Mouse (Mus musculus) Patski (cell line): Measurements from ENCODE around the gene Adgrf5. TPM values are rescaled to one million over a fixed set of nuclear protein-coding genes. Genes with fewer than 3 reads are reported as not detected.
"Not testable (repeated sequence)": the region's sequence is repeated elsewhere in the genome, so short reads cannot be mapped to it uniquely, and the experiment has no call there.

ENCODE experiments used
- ATAC-seq: fragments of 100-300 bp; one replicate; pipeline ENCODE4 v1.8.0; 2021
- CTCF ChIA-PET: fragments of 350-600 bp; sonication (Branson Sonifier 250); formaldehyde crosslinking; loops from one replicate; lab custom pipeline; 2022; ENCODE audit warnings: inconsistent platforms; lab: Charles Lee
- POLR2A ChIA-PET: fragments of 350-600 bp; sonication (Branson Sonifier 250); formaldehyde crosslinking; loops from one replicate; lab custom pipeline; 2022; ENCODE audit warnings: antibody characterized with exemption, inconsistent platforms; lab: Charles Lee
- DNase-seq: peaks from one replicate; pipeline ENCODE4 v3.0.0-alpha.2; 2011; ENCODE audit warnings: low read depth, low spot score
- H3K27me3 ChIP-seq: fragments of 371-371 bp; one replicate; pipeline ENCODE4 v1.5.1; 2021
- CTCF ChIP-seq: fragments of 100-300 bp; IDR thresholded peaks from one replicate; pipeline ENCODE4 v1.5.1; 2021
- in situ Hi-C: fragments of 300-500 bp; cut with MboI; formaldehyde crosslinking; loops from 3 replicates; pipeline ENCODE4 v1.11.1; 2018; ENCODE audit warnings: low pct_unique_long_range_greater_than_20kb, mixed read lengths
- polyA plus RNA-seq: library from polyadenylated mRNA; unstranded; gene quantifications from one replicate; pipeline ENCODE4 v1.2.3, GENCODE M21; 2021

Gene Adgrf5
- polyA plus RNA-seq, 1 experiment from 2014 or later = 0.96 TPM

DNA sequence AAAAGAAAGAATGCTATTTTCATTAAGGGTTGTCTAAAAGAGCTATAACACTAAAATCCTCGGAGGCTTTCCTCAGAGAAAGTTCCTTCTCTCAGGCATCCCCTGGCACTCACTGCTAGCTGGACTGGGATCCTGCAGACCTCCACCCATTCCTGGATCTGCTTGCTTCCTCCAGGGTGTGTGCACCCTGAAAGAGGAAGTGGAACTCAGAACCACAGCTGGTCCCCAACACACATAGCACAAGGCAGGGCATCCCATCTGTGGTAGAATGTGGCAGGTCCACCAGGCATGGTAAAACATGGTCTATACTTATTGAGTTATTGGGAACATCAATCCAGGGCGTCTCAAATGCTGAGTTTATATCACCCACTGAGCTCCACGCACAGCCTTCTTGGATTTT is 22.0 kb upstream of the Adgrf5 start:
- no peak for TF ChIP-seq CTCF
- H3K27me3 ChIP-seq = no peaks in the 10 kb centered on the region
- POLR2A ChIA-PET = interaction anchor here (0.7 kb wide), 1 partner anchor 33 kb away, joined by 3 read pairs; no protein-coding TSS in a partner anchor
- ATAC-seq (no peak), DNase-seq (no peak)
- CTCF ChIA-PET = interaction anchor here (0.6 to 1.3 kb wide), 3 partner anchors 9 to 26 kb away, joined by 3 to 5 read pairs (median 3); no protein-coding TSS in a partner anchor
- in situ Hi-C loops = no loop called here

DNA sequence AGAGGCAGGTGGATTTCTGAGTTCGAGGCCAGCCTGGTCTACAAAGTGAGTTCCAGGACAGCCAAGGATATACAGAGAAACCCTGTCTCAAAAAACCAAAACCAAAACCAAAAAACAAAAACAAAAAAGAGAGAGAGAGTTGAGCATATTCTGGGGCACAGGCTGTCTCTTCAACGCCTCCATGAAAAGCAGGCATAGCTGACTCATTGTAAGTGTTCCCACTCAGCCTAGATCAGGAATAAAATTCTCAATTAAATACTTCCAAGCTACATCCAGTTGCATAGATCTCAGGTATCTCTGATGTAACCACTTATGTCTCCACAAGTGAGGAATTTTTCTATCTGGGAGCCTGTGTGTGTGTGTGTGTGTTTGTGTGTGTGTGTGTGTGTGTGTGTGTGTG is 13.8 kb upstream of the Adgrf5 start:
- POLR2A ChIA-PET, DNase-seq, CTCF ChIA-PET, ATAC-seq, H3K27me3 ChIP-seq, in situ Hi-C loops: not testable (repeated sequence)

DNA sequence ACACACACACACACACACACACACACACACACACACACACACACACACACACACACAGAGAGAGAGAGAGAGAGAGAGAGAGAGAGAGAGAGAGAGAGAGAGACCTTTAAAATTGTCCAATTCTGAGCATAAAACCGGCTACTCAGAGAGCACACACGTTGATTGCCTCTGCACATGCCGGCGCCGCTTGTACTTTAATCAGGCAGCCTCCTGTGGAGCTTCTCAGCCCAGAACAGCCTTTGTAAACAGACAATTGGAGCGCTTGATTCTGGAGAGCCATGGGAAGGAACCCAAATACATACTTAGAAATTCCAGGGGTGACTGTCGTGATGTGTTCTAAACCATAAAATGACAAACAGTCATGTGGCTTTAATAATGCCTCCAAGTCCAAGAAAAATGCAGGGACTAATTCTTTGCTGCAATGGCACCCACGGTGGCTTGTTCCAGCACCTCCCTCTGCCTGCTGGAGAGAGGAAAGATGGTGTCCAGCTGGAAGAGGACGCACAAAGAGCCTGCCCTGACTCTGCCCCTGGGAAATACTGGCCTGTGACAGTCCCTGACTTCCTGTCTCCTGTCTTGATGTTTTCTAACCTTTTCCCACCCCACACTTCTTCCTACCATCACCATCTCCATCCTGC is 2.2 kb upstream of the Adgrf5 start:
- DNase-seq = no peak
- ATAC-seq = no peak
- in situ Hi-C loops = no loop called here
- peaks cover 5% of the 10 kb centered on the region for H3K27me3 ChIP-seq
- ChIA-PET CTCF (no interaction called here), POLR2A (interaction anchor here (0.6 kb wide), 1 partner anchor 57 kb away, joined by 3 read pairs; no protein-coding TSS in a partner anchor)
- no peak for TF ChIP-seq CTCF

DNA sequence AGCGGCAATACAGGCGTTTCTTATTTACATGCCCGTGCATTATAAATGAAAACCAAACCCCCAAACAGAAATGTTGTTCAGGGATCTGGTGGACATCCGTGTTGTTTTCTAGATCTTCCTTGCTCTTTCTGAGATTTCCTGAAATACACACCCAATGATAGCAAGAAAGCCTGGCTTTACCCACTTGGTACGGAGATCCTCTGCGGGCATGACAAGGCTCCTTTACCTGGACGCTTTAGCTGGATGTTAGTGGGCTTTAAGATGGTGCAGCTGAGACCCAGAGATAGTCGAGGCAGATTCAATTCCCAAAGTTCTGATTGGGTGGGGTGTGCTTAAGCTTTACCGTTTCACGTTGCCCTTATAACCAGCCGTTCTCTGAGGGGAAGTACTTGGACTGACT is 770 bp downstream of the Adgrf5 start:
- POLR2A ChIA-PET = no interaction called here
- in situ Hi-C loops = no loop called here
- ATAC-seq (no peak), DNase-seq (no peak)
- H3K27me3 ChIP-seq = peaks cover 4% of the 10 kb centered on the region
- CTCF ChIA-PET = no interaction called here
- no peak for TF ChIP-seq CTCF

DNA sequence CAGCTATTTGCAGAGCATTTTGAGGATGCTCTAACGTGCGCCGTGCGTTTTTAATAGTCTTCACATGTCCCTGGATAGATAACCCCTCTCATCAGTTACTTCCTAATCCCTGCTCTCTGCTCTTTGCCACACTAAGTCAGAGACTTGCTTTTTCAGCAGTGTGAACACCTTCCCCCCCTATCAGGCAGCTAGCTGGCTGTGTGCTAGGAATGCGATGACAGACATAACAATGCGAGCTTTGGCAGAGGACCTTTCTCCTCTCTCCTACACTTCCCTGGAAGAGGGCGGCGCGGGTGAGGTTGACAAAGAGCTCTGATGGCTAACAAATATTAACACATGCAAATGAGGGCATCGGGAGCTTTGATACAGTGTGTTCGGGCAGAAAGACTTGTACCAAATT is 2.1 kb downstream of the Adgrf5 start:
- DNase-seq = no peak
- in situ Hi-C loops = no loop called here
- no peaks in the 10 kb centered on the region for H3K27me3 ChIP-seq
- POLR2A ChIA-PET = no interaction called here
- TF ChIP-seq CTCF = no peak
- CTCF ChIA-PET = interaction anchor here (1.0 to 1.6 kb wide), 2 partner anchors 12 to 16 kb away, joined by 3 to 4 read pairs; no protein-coding TSS in a partner anchor
- no peak for ATAC-seq

DNA sequence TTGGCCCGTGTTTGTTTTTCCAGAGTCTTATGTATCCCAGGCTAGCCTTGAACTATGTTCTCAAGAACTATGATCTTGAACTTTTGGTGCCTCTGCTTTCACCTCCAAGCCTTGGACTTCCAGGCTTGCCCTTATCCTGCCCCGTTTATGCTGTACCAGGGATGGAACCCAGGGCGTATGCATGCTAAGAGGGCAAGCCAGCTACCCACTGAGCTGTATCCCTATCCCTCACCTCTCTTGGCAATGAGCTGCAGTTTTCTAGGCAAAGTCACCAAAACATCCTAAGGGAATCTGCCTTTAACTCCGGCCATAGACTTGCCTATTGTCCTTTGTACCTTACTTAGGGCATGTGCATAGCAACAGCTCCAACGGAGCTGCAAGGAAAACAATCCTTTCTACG is 2.6 kb downstream of the Adgrf5 start:
- TF ChIP-seq CTCF = no peak
- CTCF ChIA-PET = interaction anchor here (1.0 to 1.6 kb wide), 2 partner anchors 11 to 16 kb away, joined by 3 to 4 read pairs; no protein-coding TSS in a partner anchor
- POLR2A ChIA-PET = no interaction called here
- H3K27me3 ChIP-seq = no peaks in the 10 kb centered on the region
- ATAC-seq = no peak
- no peak for DNase-seq
- in situ Hi-C loops = no loop called here

DNA sequence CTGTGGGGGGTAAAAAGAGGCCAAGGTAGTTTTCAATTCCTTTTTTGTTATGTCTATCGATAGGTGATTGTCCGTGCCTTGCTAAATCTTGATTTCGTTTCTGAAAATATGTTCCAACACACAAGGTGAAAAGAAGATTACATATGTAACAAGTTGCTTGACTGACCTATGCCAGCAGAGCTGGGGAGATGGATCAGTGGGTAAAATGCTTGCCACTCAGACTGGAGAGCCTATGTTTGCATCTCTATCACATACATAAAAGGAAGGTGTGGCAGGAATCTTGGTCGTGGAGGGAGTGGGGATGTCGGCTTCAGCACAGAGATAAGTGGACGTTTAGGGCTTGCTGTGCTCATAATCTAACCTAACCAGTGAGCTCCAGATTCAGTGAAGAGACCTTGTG is 3.7 kb downstream of the Adgrf5 start:
- ChIA-PET POLR2A (no interaction called here), CTCF (interaction anchor here (0.8 to 1.2 kb wide), 2 partner anchors 12 to 26 kb away, joined by 3 read pairs; no protein-coding TSS in a partner anchor)
- no peaks in the 10 kb centered on the region for H3K27me3 ChIP-seq
- DNase-seq = no peak
- TF ChIP-seq CTCF = no peak
- no peak for ATAC-seq
- in situ Hi-C loops = no loop called here

DNA sequence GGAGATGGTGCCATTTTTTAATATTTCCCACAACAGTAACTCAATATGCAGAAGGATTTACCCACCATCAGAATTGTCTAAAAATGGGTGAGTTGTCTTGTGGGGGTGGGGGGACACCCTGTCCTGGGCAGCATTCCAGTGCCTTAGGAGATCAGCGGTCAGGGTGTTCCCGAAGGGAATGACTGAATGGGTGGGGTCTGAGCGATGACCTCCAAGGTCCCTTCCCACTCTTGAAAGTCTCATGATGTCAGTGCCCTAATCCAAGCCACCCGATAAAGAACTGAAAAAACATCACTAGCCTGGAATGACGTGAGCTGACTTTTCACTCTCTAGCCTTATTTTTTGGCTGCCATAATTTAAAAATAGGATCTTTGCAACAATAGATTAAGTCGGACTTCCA is 5.0 kb downstream of the Adgrf5 start:
- ChIA-PET CTCF (interaction anchor here (1.1 to 1.7 kb wide), 4 partner anchors 10 to 31 kb away, joined by 3 read pairs; no protein-coding TSS in a partner anchor), POLR2A (no interaction called here)
- no peak for TF ChIP-seq CTCF
- DNase-seq (no peak), ATAC-seq (no peak)
- no peaks in the 10 kb centered on the region for H3K27me3 ChIP-seq
- in situ Hi-C loops = no loop called here

DNA sequence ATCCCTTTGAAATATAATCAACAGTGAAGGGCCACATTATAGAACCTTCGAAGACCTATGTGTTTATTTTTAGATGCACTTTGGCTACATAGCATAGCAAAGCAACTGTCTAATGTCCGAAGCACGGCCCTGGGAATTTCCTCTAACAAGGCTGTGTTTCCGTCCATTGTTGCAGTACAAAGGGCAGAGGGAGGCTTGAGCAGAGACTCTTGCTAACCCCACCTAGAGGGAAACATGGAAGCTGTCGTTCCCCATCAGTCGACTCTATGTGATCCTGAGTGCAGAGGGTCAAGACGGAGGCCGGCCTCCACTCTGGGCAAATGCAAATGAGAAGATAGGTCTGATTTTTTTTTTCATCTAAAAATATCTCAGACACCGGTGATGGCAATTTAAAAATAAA is 6.2 kb downstream of the Adgrf5 start:
- no peak for DNase-seq
- no peak for TF ChIP-seq CTCF
- ChIA-PET CTCF (interaction anchor here (1.7 kb wide), 1 partner anchor 9 kb away, joined by 3 read pairs; no protein-coding TSS in a partner anchor), POLR2A (no interaction called here)
- no peak for ATAC-seq
- in situ Hi-C loops = no loop called here
- H3K27me3 ChIP-seq = no peaks in the 10 kb centered on the region

DNA sequence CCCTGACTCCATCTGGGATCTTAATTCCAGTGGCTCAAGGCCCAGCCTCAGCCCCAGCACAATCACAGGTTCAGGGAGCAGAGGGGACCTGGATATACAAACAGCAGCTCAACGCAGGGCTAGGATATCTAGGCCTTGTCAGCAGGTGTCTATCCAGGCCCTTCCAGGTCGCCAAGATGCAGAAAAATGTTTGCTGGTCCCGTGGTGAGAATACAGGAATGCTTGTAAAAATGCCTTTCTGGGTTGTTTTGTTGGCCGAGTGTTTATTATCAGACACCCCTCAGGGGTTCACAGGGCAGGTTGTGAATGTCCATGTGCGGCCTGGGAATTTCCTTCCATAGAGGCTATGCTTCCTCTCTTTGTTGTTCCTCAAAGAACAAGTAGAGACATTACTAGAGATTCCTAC is 7.9 kb downstream of the Adgrf5 start:
- ChIA-PET CTCF (no interaction called here), POLR2A (no interaction called here)
- ATAC-seq (no peak), DNase-seq (no peak)
- in situ Hi-C loops = no loop called here
- H3K27me3 ChIP-seq = no peaks in the 10 kb centered on the region
- no peak for TF ChIP-seq CTCF

DNA sequence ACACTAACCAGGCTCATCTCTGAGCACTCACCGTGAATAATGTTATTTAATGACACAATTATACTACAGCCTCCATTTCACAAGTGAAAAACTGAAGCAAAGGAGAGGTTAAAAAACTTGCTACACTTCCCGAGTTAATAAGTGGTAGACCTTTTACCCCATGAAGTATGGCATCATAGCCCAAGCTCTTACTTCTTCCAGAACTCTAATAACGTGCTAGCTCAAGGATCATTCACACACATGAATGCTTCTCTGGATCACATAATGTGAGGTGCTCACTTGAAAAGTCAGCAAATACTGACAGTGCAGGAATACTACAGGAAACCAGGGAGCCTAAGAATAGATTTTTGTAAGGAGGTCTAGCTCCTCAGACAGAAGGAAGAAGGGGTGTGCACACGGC is 12.4 kb downstream of the Adgrf5 start:
- in situ Hi-C loops = no loop called here
- ATAC-seq (no peak), DNase-seq (no peak)
- no peaks in the 10 kb centered on the region for H3K27me3 ChIP-seq
- TF ChIP-seq CTCF = no peak
- ChIA-PET POLR2A (no interaction called here), CTCF (interaction anchor here (1.0 kb wide), 1 partner anchor 13 kb away, joined by 3 read pairs; no protein-coding TSS in a partner anchor)
